Mouse (Mus musculus): ENCODE results near the gene AW146154. TPM values are rescaled to one million over a fixed set of nuclear protein-coding genes. Genes with fewer than 3 reads are reported as not detected.
"Not testable (repeated sequence)": the region's sequence is repeated elsewhere in the genome, so short reads cannot be mapped to it uniquely, and the experiment has no call there.

Gene AW146154
- polyA plus RNA-seq, 1 experiment from 2014 or later, result 13.1 TPM

- 61% methylated on average over 1 of the region's 1 CpGs for WGBS
- H3K4me1 ChIP-seq (replicated peaks; ENCODE audit: control insufficient read depth, insufficient read depth, low read length); H3K4me3 ChIP-seq (ENCODE audit: low read length); H3K36me3 ChIP-seq (ENCODE audit: control insufficient read depth, insufficient read depth, low read length); H3K9me3 ChIP-seq (ENCODE audit: control insufficient read depth, low read length); H3K27me3 ChIP-seq (ENCODE audit: control insufficient read depth, insufficient read depth, low read depth, low read length); H3K4me2 ChIP-seq (ENCODE audit: low read depth, low read length); H3K9ac ChIP-seq (ENCODE audit: low read length); H3K27ac ChIP-seq (ENCODE audit: low read length); ATAC-seq (ENCODE audit: low read depth): not testable (repeated sequence)
These were observed 51.1 kb downstream of the AW146154 start, which contains the start of gene Vmn2r57 for GRCm38 (mm10) chr7:41448596-41448995. TSS of gene Vmn2r57 (minus strand) at chr7:41448696.

Other genes with a start within 250 kb of the AW146154 start
- 13.3 and 14.4 TPM in 2 replicates for gene AI987944, start 106.5 kb downstream of the AW146154 start, polyA plus RNA-seq (2015; fragmentation: Nextera tagmentation; extraction: Ambion mirVana)
- 0.21 and 0.23 TPM in 2 replicates for gene Vmn2r57, start 51.2 kb downstream of the AW146154 start, polyA plus RNA-seq (2015; fragmentation: Nextera tagmentation; extraction: Ambion mirVana)
- gene Gm20449, start 473 bp downstream of the AW146154 start, polyA plus RNA-seq (2015; fragmentation: Nextera tagmentation; extraction: Ambion mirVana), result 0.08 TPM in 2 replicates
- not detected in 2 replicates for gene Gm6871, start 73.8 kb upstream of the AW146154 start, polyA plus RNA-seq (2015; fragmentation: Nextera tagmentation; extraction: Ambion mirVana)
- 9.8 and 12.6 TPM in 2 replicates for gene 2610021A01Rik, start 99.3 kb upstream of the AW146154 start, polyA plus RNA-seq (2015; fragmentation: Nextera tagmentation; extraction: Ambion mirVana)
- gene Zfp788, start 133.3 kb upstream of the AW146154 start, polyA plus RNA-seq (2015; fragmentation: Nextera tagmentation; extraction: Ambion mirVana), result 10.8 and 12.0 TPM in 2 replicates